Mouse (Mus musculus) mature B cell (primary cell): ENCODE results near the gene Cypt2.
"Not testable (repeated sequence)": the region's sequence is repeated elsewhere in the genome, so short reads cannot be mapped to it uniquely, and the experiment has no call there.

ENCODE experiments used
- in situ Hi-C: fragments of 300-500 bp; cut with MboI; formaldehyde crosslinking; loops from 2 replicates; pipeline ENCODE4 v1.14.3; 2019

The Cypt2 gene

DNA sequence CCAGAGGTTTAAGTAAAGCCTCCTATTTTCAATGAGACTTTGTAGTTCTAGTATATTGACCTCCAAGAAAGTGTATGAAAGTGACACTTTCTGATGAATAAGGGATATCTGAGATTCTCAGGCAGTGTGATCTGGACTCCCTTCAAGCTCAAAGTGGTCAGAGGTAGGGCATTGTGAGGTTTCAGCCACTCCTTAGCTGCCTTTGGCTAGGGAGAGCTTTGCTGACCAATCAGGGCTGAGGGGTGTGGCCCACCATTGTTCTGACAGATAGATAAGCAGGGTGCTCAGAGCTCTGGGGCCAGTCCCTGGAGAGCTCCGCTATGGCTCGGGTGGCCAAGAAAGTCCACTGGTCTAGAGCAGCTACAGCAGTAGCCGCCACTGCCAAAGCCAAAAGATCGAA is at the start of gene Cypt2:
TSS of gene Cypt2 (plus strand) at position 301 of the 400 bp plus-strand sequence.
- in situ Hi-C loops, result not testable (repeated sequence)

DNA sequence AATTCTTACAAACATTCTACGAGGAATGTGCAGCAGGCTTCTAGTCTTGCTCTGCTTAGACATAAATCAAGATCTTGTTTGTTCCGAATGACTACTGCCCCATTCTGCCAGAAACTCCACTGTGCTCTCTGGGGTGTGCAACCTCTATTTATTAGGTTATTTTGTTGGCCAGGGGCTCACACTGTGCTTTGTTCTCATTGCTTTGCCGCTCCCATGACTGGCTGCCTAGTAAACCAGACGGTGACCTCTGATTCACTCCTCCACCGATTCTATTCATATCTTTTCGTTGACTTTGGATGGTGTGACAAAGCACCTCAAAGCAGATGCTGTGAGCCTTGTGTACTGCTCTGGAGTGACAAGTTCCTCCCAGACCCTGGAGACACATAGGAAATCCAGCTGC is 46.7 kb downstream of the Cypt2 start:
- in situ Hi-C loops, result no loop called here
